Mouse (Mus musculus) stomach, postnatal 0 days (tissue): ENCODE results near the gene Prkd1. TPM values are rescaled to one million over a fixed set of nuclear protein-coding genes. Genes with fewer than 3 reads are reported as not detected.

Experiments used
- ATAC-seq: fragments of 200-750 bp; cut with Nextera tagmentation; 2 replicates; pipeline ENCODE4 v1.8.0; 2017; ENCODE audit not compliant: low FRiP score, low TSS enrichment
- DNase-seq: peaks from one replicate; pipeline ENCODE4 v3.0.0-alpha.2; 2016; ENCODE audit warnings: low spot score
- H3K27ac ChIP-seq: fragments of 300-500 bp; sonication (generic); replicated peaks from 2 replicates; pipeline ENCODE4 v1.5.1; 2014; ENCODE audit warnings: mild to moderate bottlenecking, control low read depth
- H3K27me3 ChIP-seq: fragments of 300-500 bp; sonication (generic); 2 replicates; pipeline ENCODE4 v1.6.1; 2014; ENCODE audit warnings: low read length; ENCODE audit not compliant: control insufficient read depth, insufficient read depth
- H3K36me3 ChIP-seq: fragments of 300-500 bp; sonication (generic); 2 replicates; pipeline ENCODE4 v1.6.1; 2014; ENCODE audit warnings: low read length, mixed read lengths; ENCODE audit not compliant: control insufficient read depth, insufficient read depth
- H3K4me1 ChIP-seq: fragments of 300-500 bp; sonication (generic); replicated peaks from 2 replicates; pipeline ENCODE4 v1.6.1; 2014; ENCODE audit warnings: antibody characterized with exemption; ENCODE audit not compliant: control insufficient read depth, insufficient read depth
- H3K4me2 ChIP-seq: fragments of 300-500 bp; sonication (generic); replicated peaks from 2 replicates; pipeline ENCODE4 v1.6.1; 2014; ENCODE audit warnings: low read depth, mild to moderate bottlenecking, control low read depth, moderate library complexity
- H3K4me3 ChIP-seq: fragments of 300-500 bp; sonication (generic); 2 replicates; pipeline ENCODE4 v1.5.1; 2014; ENCODE audit warnings: low read depth, low read length, control low read depth
- H3K9ac ChIP-seq: fragments of 300-500 bp; sonication (generic); 2 replicates; pipeline ENCODE4 v1.6.1; 2014; ENCODE audit warnings: mild to moderate bottlenecking, low read length, control low read depth, mixed read lengths
- H3K9me3 ChIP-seq: fragments of 300-500 bp; sonication (generic); 2 replicates; pipeline ENCODE4 v1.6.1; 2016; ENCODE audit warnings: low read length; ENCODE audit not compliant: control insufficient read depth
- CTCF ChIP-seq: IDR thresholded peaks from 2 replicates; pipeline ENCODE4 v1.5.1; 2016; ENCODE audit warnings: antibody characterized with exemption, low read depth, mild to moderate bottlenecking, moderate library complexity
- EP300 ChIP-seq: optimal IDR thresholded peaks from 2 replicates; pipeline ENCODE3; 2016; ENCODE audit warnings: antibody characterized with exemption
- WGBS: fragments of 180-500 bp; shearing (Covaris S2); extraction: QIAGEN DNeasy Blood & Tissue Kit; methylation state at CpG from one replicate; pipeline ENCODE4 v1.1.7; 2014; 5-methylcytosine and 5-hydroxymethylcytosine counted together
- polyA plus RNA-seq: library from polyadenylated mRNA; unstranded; fragments of >200 nt; fragmentation: Nextera tagmentation; extraction: Ambion mirVana; gene quantifications from 2 replicates; pipeline ENCODE4 v1.2.1, GENCODE M21; 2015

Gene Prkd1
- polyA plus RNA-seq, 1 experiment from 2014 or later: 2.5 TPM

- no peaks in the 10 kb centered on the region for H3K36me3 ChIP-seq
- DNase-seq (no peak), ATAC-seq (no peak)
- H3K4me2 ChIP-seq: no peak overlapping the region
- TF ChIP-seq CTCF (no peak), EP300 (no peak)
- WGBS: 60% methylated on average over 6 of the region's 6 CpGs
- H3K27ac ChIP-seq: no peak overlapping the region
- H3K27me3 ChIP-seq: no peaks in the 10 kb centered on the region
- no peaks in the 10 kb centered on the region for H3K4me1 ChIP-seq
- no peak overlapping the region for H3K4me3 ChIP-seq
- no peak overlapping the region for H3K9ac ChIP-seq
- no peaks in the 10 kb centered on the region for H3K9me3 ChIP-seq
Measured at GRCm38 (mm10) chr12:50588137-50588761, 60.6 kb downstream of the Prkd1 start.

DNA sequence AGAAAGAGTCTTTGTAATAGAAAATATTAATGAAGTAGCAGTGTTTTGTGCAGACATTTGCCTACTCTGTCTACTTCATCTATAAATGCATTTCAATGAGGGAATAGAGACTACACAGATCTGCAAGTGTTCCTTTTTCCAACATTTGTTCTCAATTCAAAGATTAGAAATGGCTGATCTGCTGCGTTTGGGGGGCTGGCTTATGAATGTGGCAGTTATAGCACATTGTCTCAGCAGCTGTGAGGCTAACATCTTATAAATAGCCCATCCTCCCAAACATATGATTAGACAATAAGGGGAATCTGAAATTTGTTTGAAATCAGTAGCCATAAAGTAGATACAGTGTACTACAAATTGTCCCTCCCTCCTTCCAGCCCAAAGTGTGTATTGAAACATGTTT, 83.7 kb downstream of the Prkd1 start:
- no peak overlapping the region for H3K27ac ChIP-seq
- H3K4me1 ChIP-seq: no peaks in the 10 kb centered on the region
- DNase-seq (no peak), ATAC-seq (no peak)
- no peaks in the 10 kb centered on the region for H3K27me3 ChIP-seq
- no peaks in the 10 kb centered on the region for H3K9me3 ChIP-seq
- H3K36me3 ChIP-seq: no peaks in the 10 kb centered on the region
- no peak overlapping the region for H3K4me2 ChIP-seq
- no peak overlapping the region for H3K4me3 ChIP-seq
- TF ChIP-seq EP300: no peak
- TF ChIP-seq CTCF: no peak
- 58% methylated on average over 1 of the region's 1 CpGs for whole genome bisulfite sequencing
- H3K9ac ChIP-seq: no peak overlapping the region

GRCm38 (mm10) chr12:50560536-50560935, 88.4 kb downstream of the Prkd1 start:
- Histone ChIP-seq H3K9ac (no peak overlapping the region), H3K27me3 (no peaks in the 10 kb centered on the region), H3K4me2 (no peak overlapping the region), H3K9me3 (no peaks in the 10 kb centered on the region), H3K4me3 (no peak overlapping the region), H3K4me1 (no peaks in the 10 kb centered on the region), H3K27ac (no peak overlapping the region), H3K36me3 (no peaks in the 10 kb centered on the region)
- ATAC-seq (no peak), DNase-seq (no peak)
- no peak for TF ChIP-seq CTCF
- no peak for TF ChIP-seq EP300
- 59% methylated on average over 1 of the region's 1 CpGs for WGBS

DNA sequence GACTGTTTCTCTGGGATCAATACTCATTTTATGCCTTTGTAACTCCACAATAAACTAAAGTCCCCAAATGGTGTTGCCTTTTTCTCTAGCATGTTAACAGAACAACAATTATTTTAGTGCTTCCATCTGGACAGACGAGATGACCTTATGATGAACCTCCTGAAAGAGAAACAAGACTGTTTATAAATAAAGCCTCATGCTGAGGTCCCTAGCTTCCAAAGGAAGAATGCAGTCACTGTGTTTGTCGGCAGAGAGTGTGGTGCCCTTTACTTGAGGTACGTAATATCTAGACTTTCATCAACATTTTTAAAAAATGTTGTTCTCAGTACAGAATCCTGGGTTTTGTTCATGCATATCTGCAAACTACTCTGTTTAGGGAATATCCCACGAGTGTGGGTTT, 90.7 kb downstream of the Prkd1 start:
- Histone ChIP-seq H3K4me2 (no peak overlapping the region), H3K4me1 (no peaks in the 10 kb centered on the region), H3K4me3 (no peak overlapping the region), H3K27ac (no peak overlapping the region), H3K36me3 (no peaks in the 10 kb centered on the region), H3K9ac (no peak overlapping the region), H3K9me3 (no peaks in the 10 kb centered on the region), H3K27me3 (no peaks in the 10 kb centered on the region)
- no peak for ATAC-seq
- TF ChIP-seq CTCF: no peak
- no peak for TF ChIP-seq EP300
- WGBS: 37% methylated on average over 4 of the region's 4 CpGs
- no peak for DNase-seq

- TF ChIP-seq CTCF (no peak), EP300 (no peak)
- H3K4me3 ChIP-seq: no peak overlapping the region
- no peaks in the 10 kb centered on the region for H3K4me1 ChIP-seq
Measured at GRCm38 (mm10) chr12:50554214-50554613, 94.7 kb downstream of the Prkd1 start.

DNA sequence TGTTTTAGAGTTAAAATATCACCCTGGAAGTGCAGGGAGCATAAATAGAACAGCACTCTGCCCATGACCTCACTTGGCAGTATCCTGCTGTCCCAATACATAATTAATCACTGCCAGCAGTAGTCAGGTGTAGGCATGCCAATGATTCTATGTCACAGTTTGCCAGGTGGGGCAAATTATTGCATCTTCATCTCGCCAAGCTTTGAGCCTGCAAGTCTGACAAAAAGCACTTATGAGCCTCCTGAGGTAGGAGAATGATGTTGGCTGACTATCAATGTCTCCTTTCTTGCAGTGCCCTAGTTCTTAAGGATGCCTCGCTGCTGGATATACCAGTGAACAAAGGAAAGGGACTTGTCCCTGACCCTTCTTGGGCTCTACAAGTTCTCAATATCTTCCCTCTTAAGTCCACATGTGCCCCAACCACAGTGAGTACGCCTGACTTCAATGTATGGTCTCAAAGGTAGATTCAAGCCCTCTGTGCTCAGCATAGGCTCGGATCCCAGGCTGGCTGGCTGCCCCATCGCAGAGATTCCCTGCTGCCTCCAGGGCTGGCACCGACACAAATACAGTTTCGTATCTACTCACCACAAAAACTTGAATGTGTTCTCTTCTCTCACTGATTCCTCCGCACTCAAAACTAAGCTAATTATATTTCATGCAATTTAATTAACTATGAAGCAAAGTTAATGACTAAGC, 98.9 kb downstream of the Prkd1 start:
- Histone ChIP-seq H3K27ac (no peak overlapping the region), H3K9me3 (no peaks in the 10 kb centered on the region), H3K36me3 (no peaks in the 10 kb centered on the region), H3K4me2 (no peak overlapping the region), H3K4me1 (no peaks in the 10 kb centered on the region), H3K9ac (no peak overlapping the region), H3K4me3 (no peak overlapping the region), H3K27me3 (no peaks in the 10 kb centered on the region)
- DNase-seq (no peak), ATAC-seq (no peak)
- 62% methylated on average over 8 of the region's 8 CpGs for WGBS
- TF ChIP-seq EP300 (no peak), CTCF (no peak)

More at GRCm38 (mm10) chr12:50554214-50554613, 94.7 kb downstream of the Prkd1 start:
- Histone ChIP-seq H3K9ac (no peak overlapping the region), H3K4me2 (no peak overlapping the region), H3K27ac (no peak overlapping the region), H3K9me3 (no peaks in the 10 kb centered on the region), H3K27me3 (no peaks in the 10 kb centered on the region), H3K36me3 (no peaks in the 10 kb centered on the region)
- ATAC-seq: no peak
- DNase-seq: no peak
- 56% methylated on average over 3 of the region's 3 CpGs for WGBS
